Mouse (Mus musculus) liver, embryonic 15.5 days (tissue): ENCODE measurements around the gene Pde7b. TPM values are rescaled to one million over a fixed set of nuclear protein-coding genes. Genes with fewer than 3 reads are reported as not detected.
"Not testable (repeated sequence)": the region's sequence is repeated elsewhere in the genome, so short reads cannot be mapped to it uniquely, and the experiment has no call there.

ENCODE experiments used
- ATAC-seq: fragments of 200-750 bp; cut with Nextera tagmentation; 2 replicates; pipeline ENCODE4 v1.8.0; 2017; ENCODE audit warnings: moderate number of reproducible peaks, mild to moderate bottlenecking, moderate library complexity; ENCODE audit not compliant: insufficient read depth
- H3K27ac ChIP-seq: fragments of 300-500 bp; sonication (generic); replicated peaks from 2 replicates; pipeline ENCODE4 v1.5.1; 2015; ENCODE audit warnings: mild to moderate bottlenecking, inconsistent platforms
- H3K27me3 ChIP-seq: fragments of 300-500 bp; sonication (generic); 2 replicates; pipeline ENCODE4 v1.6.1; 2015; ENCODE audit warnings: mild to moderate bottlenecking, inconsistent platforms
- H3K36me3 ChIP-seq: fragments of 300-500 bp; sonication (generic); replicated peaks from 2 replicates; pipeline ENCODE4 v1.6.1; 2015; ENCODE audit warnings: moderate library complexity, mild to moderate bottlenecking, inconsistent platforms
- H3K4me1 ChIP-seq: fragments of 300-500 bp; sonication (generic); replicated peaks from 2 replicates; pipeline ENCODE4 v1.6.1; 2015; ENCODE audit warnings: inconsistent platforms
- H3K4me2 ChIP-seq: fragments of 300-500 bp; sonication (generic); 2 replicates; pipeline ENCODE4 v1.6.1; 2015; ENCODE audit warnings: moderate library complexity, mild to moderate bottlenecking, inconsistent platforms
- H3K4me3 ChIP-seq: fragments of 300-500 bp; sonication (generic); replicated peaks from 2 replicates; pipeline ENCODE4 v1.5.1; 2015; ENCODE audit warnings: mild to moderate bottlenecking, inconsistent platforms
- H3K9ac ChIP-seq: fragments of 300-500 bp; sonication (generic); 2 replicates; pipeline ENCODE4 v1.6.1; 2015; ENCODE audit warnings: moderate library complexity, mild to moderate bottlenecking, inconsistent platforms
- H3K9me3 ChIP-seq: fragments of 300-500 bp; sonication (generic); replicated peaks from 2 replicates; pipeline ENCODE4 v1.6.1; 2016; ENCODE audit warnings: inconsistent platforms
- WGBS: fragments of 180-500 bp; shearing (Covaris S2); methylation state at CpG from one replicate; pipeline ENCODE4 v1.1.7; 2015; ENCODE audit warnings: mixed read lengths; ENCODE audit not compliant: insufficient replicate concordance; 5-methylcytosine and 5-hydroxymethylcytosine counted together
- polyA plus RNA-seq: library from polyadenylated mRNA; unstranded; fragments of >200 nt; fragmentation: Nextera tagmentation; extraction: Ambion mirVana; gene quantifications from 2 replicates; pipeline ENCODE4 v1.2.1, GENCODE M21; 2015

The Pde7b gene
- polyA plus RNA-seq, 1 experiment from 2014 or later = 0.25 TPM

- Histone ChIP-seq H3K4me1 (no peaks in the 10 kb centered on the region), H3K9me3 (no peaks in the 10 kb centered on the region), H3K4me2 (0 out of 2 replicates have a peak overlapping the region, but pooled peaks have one; percentile 66), H3K27me3 (peaks cover 13% of the 10 kb centered on the region), H3K36me3 (no peaks in the 10 kb centered on the region), H3K9ac (no peak overlapping the region), H3K4me3 (no peak overlapping the region), H3K27ac (no peak overlapping the region)
- ATAC-seq = no peak
- 51% methylated on average over 13 of the region's 13 CpGs for WGBS
Measured at GRCm38 (mm10) chr10:20548833-20549710, 175.8 kb downstream of the Pde7b start.

GRCm38 (mm10) chr10:20547951-20548551 lies 176.8 kb downstream of the Pde7b start:
- H3K4me2 ChIP-seq = peak overlapping the region; percentile 66
- 4% methylated on average over 19 of the region's 19 CpGs for WGBS
- H3K9me3 ChIP-seq = no peaks in the 10 kb centered on the region
- H3K27me3 ChIP-seq = peaks cover 13% of the 10 kb centered on the region
- peak overlapping the region; percentile 33 for H3K4me3 ChIP-seq
- H3K9ac ChIP-seq = no peak overlapping the region
- no peak overlapping the region for H3K27ac ChIP-seq
- no peak for ATAC-seq
- H3K36me3 ChIP-seq = no peaks in the 10 kb centered on the region
- no peaks in the 10 kb centered on the region for H3K4me1 ChIP-seq

DNA sequence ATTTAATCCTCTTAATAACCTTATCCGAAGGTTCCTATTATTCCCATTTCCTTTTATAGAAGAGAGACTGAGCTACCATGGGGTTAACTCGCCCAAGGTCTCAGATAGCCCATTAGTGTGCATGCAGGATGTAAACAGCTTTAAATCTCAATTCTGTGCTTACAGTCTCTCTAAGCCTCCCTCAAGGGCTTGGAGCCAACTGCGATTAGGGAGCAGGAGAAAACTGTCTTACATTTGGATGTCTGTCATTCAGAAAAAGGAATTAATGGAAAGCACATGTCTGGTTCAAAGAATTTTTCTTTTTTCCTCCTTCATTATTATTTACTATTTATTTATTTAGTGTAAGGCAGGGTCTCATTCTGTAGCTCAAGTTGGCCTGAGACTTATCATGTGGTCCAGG lies 181.8 kb downstream of the Pde7b start:
- no peak overlapping the region for H3K4me2 ChIP-seq
- H3K4me1 ChIP-seq = no peaks in the 10 kb centered on the region
- H3K9me3 ChIP-seq = no peaks in the 10 kb centered on the region
- no peaks in the 10 kb centered on the region for H3K36me3 ChIP-seq
- WGBS = 47% methylated on average over 3 of the region's 3 CpGs
- H3K27me3 ChIP-seq = peaks cover 13% of the 10 kb centered on the region
- H3K27ac ChIP-seq = no peak overlapping the region
- H3K9ac ChIP-seq = no peak overlapping the region
- H3K4me3 ChIP-seq = no peak overlapping the region
- ATAC-seq = no peak

- H3K27ac ChIP-seq = no peak overlapping the region
- H3K4me3 ChIP-seq = no peak overlapping the region
- ATAC-seq = no peak
- H3K27me3 ChIP-seq = no peaks in the 10 kb centered on the region
- no peak overlapping the region for H3K9ac ChIP-seq
- no peak overlapping the region for H3K4me2 ChIP-seq
- no peaks in the 10 kb centered on the region for H3K4me1 ChIP-seq
- WGBS = 14% methylated on average over 5 of the region's 5 CpGs
- H3K36me3 ChIP-seq = no peaks in the 10 kb centered on the region
- H3K9me3 ChIP-seq = no peaks in the 10 kb centered on the region
Measured at GRCm38 (mm10) chr10:20533811-20534210, 191.1 kb downstream of the Pde7b start.

GRCm38 (mm10) chr10:20531921-20532320 lies 193.0 kb downstream of the Pde7b start:
- Histone ChIP-seq H3K27me3 (no peaks in the 10 kb centered on the region), H3K4me1 (no peaks in the 10 kb centered on the region), H3K9me3 (no peaks in the 10 kb centered on the region), H3K4me3 (no peak overlapping the region), H3K4me2 (no peak overlapping the region), H3K27ac (no peak overlapping the region), H3K36me3 (no peaks in the 10 kb centered on the region), H3K9ac (no peak overlapping the region)
- no peak for ATAC-seq
- 30% methylated on average over 5 of the region's 5 CpGs for WGBS

GRCm38 (mm10) chr10:20528544-20529411 lies 196.1 kb downstream of the Pde7b start:
- WGBS = 72% methylated on average over 20 of the region's 20 CpGs
- H3K27ac ChIP-seq = no peak overlapping the region
- no peaks in the 10 kb centered on the region for H3K36me3 ChIP-seq
- no peak overlapping the region for H3K9ac ChIP-seq
- no peak overlapping the region for H3K4me2 ChIP-seq
- H3K4me1 ChIP-seq = no peaks in the 10 kb centered on the region
- no peaks in the 10 kb centered on the region for H3K27me3 ChIP-seq
- no peaks in the 10 kb centered on the region for H3K9me3 ChIP-seq
- H3K4me3 ChIP-seq = no peak overlapping the region
- no peak for ATAC-seq

DNA sequence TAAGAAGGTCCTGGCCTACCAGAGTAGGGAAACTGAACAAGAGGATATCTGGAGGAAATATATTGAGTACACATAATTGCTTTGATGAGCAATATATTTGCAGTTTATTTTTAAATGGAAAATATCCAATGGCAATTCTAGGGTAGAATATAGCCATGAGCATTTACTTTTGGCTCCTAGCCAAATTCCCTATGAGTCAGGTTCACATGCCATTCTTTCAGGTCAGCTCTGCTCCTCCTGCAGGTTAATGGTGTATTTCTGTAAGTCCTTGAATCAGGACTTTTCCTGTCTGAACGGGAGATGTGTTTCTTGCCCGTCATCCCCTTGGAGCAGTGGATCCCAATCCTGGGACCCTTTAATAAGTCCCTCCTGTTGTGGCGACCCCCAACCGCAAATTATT lies 197.1 kb downstream of the Pde7b start:
- 66% methylated on average over 4 of the region's 4 CpGs for WGBS
- no peak overlapping the region for H3K4me3 ChIP-seq
- H3K9ac ChIP-seq = no peak overlapping the region
- H3K4me1 ChIP-seq = no peaks in the 10 kb centered on the region
- no peaks in the 10 kb centered on the region for H3K36me3 ChIP-seq
- no peak overlapping the region for H3K4me2 ChIP-seq
- no peaks in the 10 kb centered on the region for H3K27me3 ChIP-seq
- no peak for ATAC-seq
- no peaks in the 10 kb centered on the region for H3K9me3 ChIP-seq
- no peak overlapping the region for H3K27ac ChIP-seq

DNA sequence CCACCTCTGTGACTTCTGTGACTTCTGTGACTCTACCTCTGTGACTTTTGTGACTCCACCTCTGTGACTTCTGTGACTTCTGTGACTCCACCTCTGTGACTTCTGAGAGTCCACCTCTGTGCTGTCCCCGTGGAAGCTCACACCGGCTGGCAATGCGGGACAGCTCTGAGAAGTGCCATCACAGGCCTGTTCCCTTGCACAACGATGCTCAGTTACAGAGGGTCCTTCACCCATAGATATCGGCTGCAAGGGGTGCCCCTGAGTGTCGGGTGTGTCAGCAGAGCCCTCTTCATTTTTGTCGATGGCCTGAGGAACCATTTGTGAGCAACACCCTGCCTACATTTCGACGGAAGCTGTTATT lies 206.4 kb downstream of the Pde7b start:
- peaks cover 7% of the 10 kb centered on the region for H3K4me1 ChIP-seq
- no peak for ATAC-seq
- WGBS = 69% methylated on average over 9 of the region's 9 CpGs
- no peaks in the 10 kb centered on the region for H3K36me3 ChIP-seq
- no peaks in the 10 kb centered on the region for H3K9me3 ChIP-seq
- H3K4me3 ChIP-seq = no peak overlapping the region
- H3K9ac ChIP-seq = no peak overlapping the region
- H3K27me3 ChIP-seq = no peaks in the 10 kb centered on the region
- no peak overlapping the region for H3K4me2 ChIP-seq
- H3K27ac ChIP-seq = no peak overlapping the region

GRCm38 (mm10) chr10:20517756-20518528 lies 206.9 kb downstream of the Pde7b start:
- not testable (repeated sequence) for H3K9me3 ChIP-seq, H3K4me3 ChIP-seq, ATAC-seq, H3K27me3 ChIP-seq, H3K9ac ChIP-seq, H3K27ac ChIP-seq, H3K4me1 ChIP-seq, H3K36me3 ChIP-seq
- peak overlapping the region; percentile 4; the same call in 1 of the 2 replicates for H3K4me2 ChIP-seq
- 69% methylated on average over 9 of the region's 9 CpGs for WGBS

GRCm38 (mm10) chr10:20513891-20514290 lies 211.0 kb downstream of the Pde7b start:
- 56% methylated on average over 4 of the region's 4 CpGs for WGBS
- Histone ChIP-seq H3K27ac (no peak overlapping the region), H3K27me3 (no peaks in the 10 kb centered on the region), H3K9ac (no peak overlapping the region), H3K4me3 (no peak overlapping the region), H3K4me1 (peaks cover 7% of the 10 kb centered on the region), H3K4me2 (no peak overlapping the region), H3K9me3 (no peaks in the 10 kb centered on the region), H3K36me3 (no peaks in the 10 kb centered on the region)
- ATAC-seq = no peak
